Mouse (Mus musculus) inflammation-experienced regulatory T-cells (primary cell): ENCODE data around the gene Il17d. TPM values are rescaled to one million over a fixed set of nuclear protein-coding genes. Genes with fewer than 3 reads are reported as not detected.

Experiments used
- polyA plus RNA-seq, 2 experiments: library from polyadenylated mRNA; unstranded; fragments of 100-300 nt; shearing (Covaris generic); gene quantifications; one replicate each; pipeline ENCODE4 v1.2.1; 2017

Il17d gene
- polyA plus RNA-seq = under 1 TPM in 1 of 2 experiments, not detected in 1; 0.24 TPM

GRCm38 (mm10) chr14:57524671-57525387, at the start of gene Il17d:
Il17d (plus strand) TSS chr14:57524777.

GRCm38 (mm10) chr14:57571155-57572133, 46.9 kb downstream of the Il17d start, which contains the start of gene Eef1akmt1:
Eef1akmt1 (minus strand) TSS chr14:57571612.

Other genes starting within 250 kb of the Il17d start
- gene Cryl1, start 126.2 kb upstream of the Il17d start, polyA plus RNA-seq = 10 to 100 TPM; 22.3 to 29.0 TPM
- gene Ift88, start 100.7 kb upstream of the Il17d start, polyA plus RNA-seq = 1 to 10 TPM; 2.4 to 3.1 TPM
- gene Eef1akmt1, start 46.8 kb downstream of the Il17d start, polyA plus RNA-seq = 100 to 1,000 TPM in 1 of 2 experiments, 10 to 100 TPM in 1; 65.9 to 111 TPM
- 10 to 100 TPM; 35.9 to 39.1 TPM for gene Xpo4, start 140.7 kb downstream of the Il17d start, polyA plus RNA-seq
- gene Gm49361, start 221.3 kb downstream of the Il17d start, polyA plus RNA-seq = not detected
- 10 to 100 TPM; 50.8 to 66.8 TPM for gene Lats2, start 233.6 kb downstream of the Il17d start, polyA plus RNA-seq